Mouse (Mus musculus): ENCODE measurements around the gene Ap1s1.

- TF ChIP-seq CTCF (IDR thresholded peaks at IDR 0.05; ENCODE audit: low read depth) (no peak), EP300 (IDR thresholded peaks at IDR 0.05; ENCODE audit: low read depth) (no peak)
Measured at GRCm38 (mm10) chr5:137085731-137086130, 39.8 kb upstream of the Ap1s1 start.
